In the genomic region with DNA sequence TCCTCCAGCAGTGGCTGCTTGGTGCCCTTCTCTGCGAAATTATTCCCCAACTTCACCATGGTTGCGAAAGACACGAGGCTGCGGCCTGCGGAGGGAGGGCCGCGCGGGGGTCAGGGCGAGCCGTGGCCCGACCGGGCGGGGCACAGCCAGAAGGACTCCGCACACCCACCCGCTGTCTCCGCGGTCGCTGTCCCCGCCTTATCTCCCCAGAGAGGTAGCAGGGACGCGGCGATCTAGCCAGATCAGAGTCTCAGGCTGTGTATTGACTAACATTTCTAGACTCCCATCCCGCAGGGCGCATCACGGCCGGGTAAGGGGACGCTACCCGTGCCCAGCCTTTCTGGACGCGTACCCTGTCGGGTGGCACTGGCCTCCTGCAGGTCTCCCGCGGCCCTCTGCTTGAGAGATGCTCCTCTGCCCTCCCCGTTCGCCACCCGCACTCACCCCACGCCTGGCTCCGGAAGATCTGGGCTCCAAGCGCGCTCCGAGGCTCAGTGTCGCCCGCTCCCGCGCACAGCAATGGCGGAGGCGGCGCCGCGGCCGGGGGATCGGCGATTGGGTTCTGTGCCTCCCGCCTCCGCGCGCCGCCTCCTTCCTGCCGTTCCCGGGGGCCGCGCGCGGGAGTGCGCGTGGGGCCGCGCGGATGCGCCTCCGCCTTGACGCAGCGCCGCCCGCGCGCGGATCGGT, we compare ENCODE assay signal across 8 mouse cellular contexts. TPM values are rescaled to one million over a fixed set of nuclear protein-coding genes. Genes with fewer than 3 reads are reported as not detected.
DNase-seq lines count a peak whose midpoint lies in the region; ATAC-seq and TF ChIP-seq lines count a peak whose summit lies in the region.

No protein-coding gene starts in this region.

- peaks cover 40% of the 10 kb centered on the region for H3K4me1 ChIP-seq in forebrain, embryonic 16.5 days (replicated peaks; ENCODE audit: control insufficient read depth, insufficient read depth, low read length)
- H3K4me1 ChIP-seq in lung, postnatal 0 days (ENCODE audit: insufficient read depth, low read depth, low read length): no peaks in the 10 kb centered on the region

- peak overlapping the region; percentile 85 for H3K4me2 ChIP-seq in forebrain, embryonic 16.5 days (ENCODE audit: low read length)
- H3K4me2 ChIP-seq in lung, postnatal 0 days (replicated peaks; ENCODE audit: low read depth, low read length): peak overlapping the region; percentile 82

- DNase-seq in NIH3T3 (ENCODE audit: low read depth) (peak; percentile 78), adipocyte (ENCODE audit: low spot score) (no peak)
- DNase-seq in cerebellum, adult 11-12 months: peak; percentile 87
- peak; percentile 40 for DNase-seq in heart, postnatal 25 days (ENCODE audit: low spot score)
- DNase-seq in layer of hippocampus, postnatal 14 days (ENCODE audit: low spot score in 2 of 2): peak; percentile 72 to 83
- peak; percentile 57 for DNase-seq in lung, postnatal 0 days (ENCODE audit: low spot score)
- peak; percentile 53 for DNase-seq in retina, postnatal 7 days (ENCODE audit: low read depth, low spot score)

- peak overlapping the region; percentile 97 for H3K27ac ChIP-seq in forebrain, embryonic 16.5 days (ENCODE audit: low read length)
- no peak overlapping the region for H3K27ac ChIP-seq in lung, postnatal 0 days (ENCODE audit: low read length)

- TF ChIP-seq CTCF in lung, postnatal 0 days (IDR thresholded peaks at IDR 0.05): no peak

- no peak for TF ChIP-seq EP300 in lung, postnatal 0 days (IDR thresholded peaks at IDR 0.05)

- H3K9ac ChIP-seq in forebrain, embryonic 16.5 days (replicated peaks; ENCODE audit: low read depth, low read length): peak overlapping the region; percentile 96
- peak overlapping the region; percentile 50 for H3K9ac ChIP-seq in lung, postnatal 0 days (replicated peaks; ENCODE audit: low read depth)

- no peaks in the 10 kb centered on the region for H3K27me3 ChIP-seq in forebrain, embryonic 16.5 days (replicated peaks; ENCODE audit: control insufficient read depth, insufficient read depth, low read length)
- peaks cover 10% of the 10 kb centered on the region; the same call in 1 of the 2 replicates for H3K27me3 ChIP-seq in lung, postnatal 0 days (replicated peaks; ENCODE audit: insufficient read depth, low read length)

- peak overlapping the region; percentile 72 for H3K4me3 ChIP-seq in forebrain, embryonic 16.5 days (replicated peaks; ENCODE audit: low read length)
- H3K4me3 ChIP-seq in lung, postnatal 0 days (ENCODE audit: low read depth, low read length): peak overlapping the region; percentile 65

- intact Hi-C loops in heart, postnatal 25 days (cut with DNase I): no loop called here

- peak; percentile 84 for ATAC-seq in forebrain, embryonic 16.5 days
- peak; percentile 86 for ATAC-seq in lung, postnatal 0 days

- no peaks in the 10 kb centered on the region for H3K9me3 ChIP-seq in forebrain, embryonic 16.5 days (ENCODE audit: control insufficient read depth, low read length)
- H3K9me3 ChIP-seq in lung, postnatal 0 days (ENCODE audit: low read length): no peaks in the 10 kb centered on the region

- under 1% methylated on average over 77 of the region's 79 CpGs for WGBS in forebrain, embryonic 16.5 days
- under 1% methylated on average over 59 of the region's 79 CpGs for WGBS in lung, postnatal 0 days

- H3K36me3 ChIP-seq in forebrain, embryonic 16.5 days (ENCODE audit: control insufficient read depth, insufficient read depth): peaks cover 26% of the 10 kb centered on the region
- H3K36me3 ChIP-seq in lung, postnatal 0 days (ENCODE audit: insufficient read depth, low read length): no peaks in the 10 kb centered on the region

RNA-seq across cellular contexts. Expression of a gene that starts 0.6 kb away (rescaled TPM):
- polyA plus RNA-seq in forebrain, embryonic 16.5 days (2015; fragmentation: Nextera tagmentation; extraction: Ambion mirVana): 1,360 and 1,459 TPM in 2 replicates
- 1 to 10 TPM; 6.3 to 7.7 TPM for total RNA-seq in heart, postnatal 25 days (2021)
- total RNA-seq in layer of hippocampus, postnatal 14 days (2021): 100 to 1,000 TPM; 561 to 567 TPM
- polyA plus RNA-seq in lung, postnatal 0 days (2015; fragmentation: Nextera tagmentation; extraction: Ambion mirVana): 53.0 and 53.7 TPM in 2 replicates

Comparison
In these comparisons a context has a peak if more than half of its experiments do, and no peak if none do; other contexts are left out.
1. RNA of a gene that starts 0.6 kb away (total RNA-seq): 561 to 567 TPM in layer of hippocampus, postnatal 14 days; 6.3 to 7.7 TPM in heart, postnatal 25 days; every median in the first group is over 10 times any median in the second.